Mouse (Mus musculus) urinary bladder, postnatal 4 days (tissue): ENCODE measurements around the gene Cmip.

ENCODE experiments used
- DNase-seq, 2 experiments: peaks; one replicate each; pipeline ENCODE4 v3.0.0; 2021 to 2022; ENCODE audit warnings: low spot score in 2 of 2

The Cmip gene

GRCm38 (mm10) chr8:117500232-117500823 is 243.5 kb downstream of the Cmip start:
- no peak for DNase-seq

GRCm38 (mm10) chr8:117501323-117501722 is 244.5 kb downstream of the Cmip start:
- no peak for DNase-seq

- DNase-seq = no peak
Measured at GRCm38 (mm10) chr8:117503405-117504069, 246.7 kb downstream of the Cmip start.

GRCm38 (mm10) chr8:117507703-117508102 is 250.8 kb downstream of the Cmip start:
- no peak for DNase-seq
